Mouse (Mus musculus) neural tube, embryonic 11.5 days (tissue): ENCODE measurements around the gene Obscn. TPM values are rescaled to one million over a fixed set of nuclear protein-coding genes. Genes with fewer than 3 reads are reported as not detected.

ENCODE experiments used
- ATAC-seq: fragments of 200-750 bp; cut with Nextera tagmentation; 2 replicates; pipeline ENCODE4 v1.8.0; 2017; ENCODE audit warnings: moderate number of reproducible peaks, mild to moderate bottlenecking, moderate TSS enrichment, moderate library complexity; ENCODE audit not compliant: insufficient read depth, low FRiP score, low TSS enrichment
- DNase-seq: peaks from one replicate; pipeline ENCODE4 v3.0.0-alpha.2; 2015; ENCODE audit warnings: low spot score
- H3K27ac ChIP-seq: fragments of 300-500 bp; sonication (generic); 2 replicates; pipeline ENCODE4 v1.5.1; 2014; ENCODE audit warnings: low read depth, mild to moderate bottlenecking, low read length
- H3K27me3 ChIP-seq: fragments of 300-500 bp; sonication (generic); 2 replicates; pipeline ENCODE4 v1.6.1; 2014; ENCODE audit warnings: mild to moderate bottlenecking, low read length, mixed read lengths; ENCODE audit not compliant: control insufficient read depth, insufficient read depth
- H3K36me3 ChIP-seq: fragments of 300-500 bp; sonication (generic); 2 replicates; pipeline ENCODE4 v1.6.1; 2014; ENCODE audit warnings: mild to moderate bottlenecking, low read length, moderate library complexity, mixed read lengths; ENCODE audit not compliant: control insufficient read depth, insufficient read depth
- H3K4me1 ChIP-seq: fragments of 300-500 bp; sonication (generic); 2 replicates; pipeline ENCODE4 v1.6.1; 2014; ENCODE audit warnings: low read length, mixed read lengths; ENCODE audit not compliant: control insufficient read depth, insufficient read depth
- H3K4me2 ChIP-seq: fragments of 300-500 bp; sonication (generic); 2 replicates; pipeline ENCODE4 v1.6.1; 2014; ENCODE audit warnings: low read depth, mild to moderate bottlenecking, moderate library complexity
- H3K4me3 ChIP-seq: fragments of 300-500 bp; sonication (generic); 2 replicates; pipeline ENCODE4 v1.5.1; 2014; ENCODE audit warnings: low read depth, low read length
- H3K9ac ChIP-seq: fragments of 300-500 bp; sonication (generic); 2 replicates; pipeline ENCODE4 v1.6.1; 2014; ENCODE audit warnings: mild to moderate bottlenecking, low read length
- H3K9me3 ChIP-seq: fragments of 300-500 bp; sonication (generic); 2 replicates; pipeline ENCODE4 v1.6.1; 2016; ENCODE audit warnings: low read length; ENCODE audit not compliant: control insufficient read depth
- WGBS: fragments of 180-500 bp; shearing (Covaris S2); extraction: QIAGEN DNeasy Blood & Tissue Kit; methylation state at CpG from one replicate; pipeline ENCODE4 v1.1.7; 2014; 5-methylcytosine and 5-hydroxymethylcytosine counted together
- polyA plus RNA-seq: library from polyadenylated mRNA; unstranded; fragments of >200 nt; fragmentation: Nextera tagmentation; extraction: Ambion mirVana; gene quantifications from 2 replicates; pipeline ENCODE4 v1.2.1, GENCODE M21; 2014

Obscn gene
- polyA plus RNA-seq, 1 experiment from 2014 or later = 0.88 TPM

DNA sequence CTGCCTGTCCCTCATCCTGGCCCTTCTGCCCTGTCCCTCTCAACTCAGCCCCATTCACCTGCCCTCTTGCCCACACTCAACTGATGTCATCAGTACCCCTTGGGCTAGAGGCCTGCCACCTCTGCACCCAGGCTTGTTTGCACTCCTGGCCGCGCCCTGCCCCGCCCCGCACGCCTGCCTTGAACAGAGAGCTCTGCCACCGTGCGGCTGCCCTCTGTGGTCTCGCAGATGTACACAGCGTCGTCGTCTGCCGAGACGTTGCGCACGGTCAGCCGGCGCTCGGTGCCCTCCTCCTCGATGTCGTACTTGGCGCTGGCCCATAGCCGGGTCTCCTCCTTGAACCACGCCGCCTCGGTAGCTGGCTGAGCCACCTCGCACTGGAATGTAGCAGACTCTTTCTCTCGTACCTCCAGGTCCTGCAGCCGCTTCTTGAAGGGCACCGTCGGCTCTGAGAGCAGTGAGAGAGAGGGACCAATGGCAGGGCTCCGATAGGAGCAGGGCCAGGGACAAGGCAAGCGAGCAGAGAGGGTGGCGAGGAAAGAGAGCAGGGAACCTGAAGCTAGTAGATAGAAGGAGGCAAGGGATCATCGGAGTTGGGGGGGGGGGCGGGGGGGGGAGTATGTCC is 1.7 kb downstream of the Obscn start:
- peak overlapping the region; percentile 19; the same call in 1 of the 2 replicates for H3K4me3 ChIP-seq
- no peak for ATAC-seq
- WGBS = 5% methylated on average over 33 of the region's 35 CpGs
- H3K4me2 ChIP-seq = peak overlapping the region; percentile 20; the same call in 1 of the 2 replicates
- H3K4me1 ChIP-seq = no peaks in the 10 kb centered on the region
- DNase-seq = no peak
- no peaks in the 10 kb centered on the region for H3K9me3 ChIP-seq
- no peak overlapping the region for H3K9ac ChIP-seq
- no peak overlapping the region for H3K27ac ChIP-seq
- H3K27me3 ChIP-seq = peaks cover 49% of the 10 kb centered on the region
- no peaks in the 10 kb centered on the region for H3K36me3 ChIP-seq

DNA sequence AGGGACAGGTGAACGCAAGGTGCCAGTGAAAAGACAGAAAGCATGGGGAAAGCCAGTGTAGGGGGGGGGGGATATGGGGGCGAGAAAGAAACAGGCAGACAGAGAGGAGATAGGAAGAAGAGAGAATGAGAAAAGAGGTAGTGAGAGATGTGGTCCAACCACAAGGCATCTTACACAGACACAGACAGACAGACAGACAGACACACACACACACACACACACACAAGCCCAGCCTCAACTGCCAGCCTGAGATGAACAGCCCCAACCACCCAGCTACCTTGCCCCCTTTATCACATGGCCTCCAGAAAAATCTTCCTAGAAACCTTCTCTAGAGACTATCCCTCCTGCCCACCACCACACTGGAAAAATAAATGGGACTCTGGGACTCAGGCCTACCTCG is 4.1 kb downstream of the Obscn start:
- Histone ChIP-seq H3K9me3 (no peaks in the 10 kb centered on the region), H3K27ac (no peak overlapping the region), H3K4me1 (no peaks in the 10 kb centered on the region), H3K4me2 (no peak overlapping the region), H3K4me3 (no peak overlapping the region), H3K36me3 (no peaks in the 10 kb centered on the region), H3K9ac (no peak overlapping the region), H3K27me3 (peaks cover 43% of the 10 kb centered on the region)
- DNase-seq = no peak
- no peak for ATAC-seq
- 71% methylated on average over 2 of the region's 3 CpGs for WGBS

DNA sequence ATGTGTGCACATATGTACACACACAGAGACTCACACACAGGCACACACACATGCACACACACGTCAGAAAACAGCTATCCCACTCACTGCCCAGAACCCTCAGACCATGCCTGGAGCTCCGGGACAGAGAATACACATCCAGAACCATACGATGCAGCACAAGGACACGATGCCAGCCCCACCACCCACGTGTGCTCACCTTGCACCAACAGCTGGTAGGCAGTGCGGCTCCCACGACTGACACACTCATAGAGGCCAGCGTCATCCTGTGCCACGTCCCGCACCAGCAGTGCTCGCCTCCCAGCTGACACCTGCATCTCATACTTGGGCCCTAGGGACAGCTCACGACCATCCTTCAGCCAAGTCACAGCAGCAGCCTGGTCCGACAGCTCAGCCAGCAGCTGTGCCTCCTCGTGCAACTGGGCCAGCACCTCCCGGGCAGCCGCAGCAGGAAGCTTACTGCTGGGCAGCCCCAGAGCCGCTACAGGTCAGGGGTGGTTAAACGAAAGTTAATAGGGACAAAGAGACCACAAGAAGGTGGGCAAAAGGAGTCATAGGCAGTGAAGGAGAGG is 4.8 kb downstream of the Obscn start:
- no peaks in the 10 kb centered on the region for H3K4me1 ChIP-seq
- no peak overlapping the region for H3K4me3 ChIP-seq
- 70% methylated on average over 18 of the region's 18 CpGs for WGBS
- ATAC-seq = no peak
- no peak for DNase-seq
- peaks cover 36% of the 10 kb centered on the region for H3K27me3 ChIP-seq
- no peak overlapping the region for H3K4me2 ChIP-seq
- H3K9me3 ChIP-seq = no peaks in the 10 kb centered on the region
- H3K36me3 ChIP-seq = no peaks in the 10 kb centered on the region
- H3K27ac ChIP-seq = no peak overlapping the region
- no peak overlapping the region for H3K9ac ChIP-seq

DNA sequence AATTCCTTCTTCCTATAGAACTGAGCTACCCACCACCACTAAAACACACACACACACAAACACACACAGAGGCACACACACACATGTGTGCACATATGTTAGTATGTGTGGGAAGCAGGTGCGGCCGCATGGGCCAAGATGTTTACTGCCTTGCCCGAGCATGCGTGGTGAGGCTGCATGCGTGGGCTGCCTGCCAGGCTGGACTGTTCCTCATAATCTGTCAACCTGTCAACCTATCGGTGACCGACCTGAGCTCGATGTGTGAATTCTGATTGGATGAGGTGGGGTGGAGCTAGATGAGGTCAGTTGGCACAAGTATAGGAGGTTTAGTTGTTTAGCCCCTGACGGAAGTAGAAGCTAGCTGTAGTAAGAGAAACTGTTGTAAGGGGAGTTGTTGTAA is 5.4 kb downstream of the Obscn start:
- no peak overlapping the region for H3K27ac ChIP-seq
- no peak for ATAC-seq
- H3K9ac ChIP-seq = no peak overlapping the region
- no peaks in the 10 kb centered on the region for H3K9me3 ChIP-seq
- no peaks in the 10 kb centered on the region for H3K4me1 ChIP-seq
- no peak for DNase-seq
- 89% methylated on average over 9 of the region's 9 CpGs for WGBS
- no peak overlapping the region for H3K4me3 ChIP-seq
- peaks cover 30% of the 10 kb centered on the region for H3K27me3 ChIP-seq
- H3K36me3 ChIP-seq = no peaks in the 10 kb centered on the region
- no peak overlapping the region for H3K4me2 ChIP-seq

DNA sequence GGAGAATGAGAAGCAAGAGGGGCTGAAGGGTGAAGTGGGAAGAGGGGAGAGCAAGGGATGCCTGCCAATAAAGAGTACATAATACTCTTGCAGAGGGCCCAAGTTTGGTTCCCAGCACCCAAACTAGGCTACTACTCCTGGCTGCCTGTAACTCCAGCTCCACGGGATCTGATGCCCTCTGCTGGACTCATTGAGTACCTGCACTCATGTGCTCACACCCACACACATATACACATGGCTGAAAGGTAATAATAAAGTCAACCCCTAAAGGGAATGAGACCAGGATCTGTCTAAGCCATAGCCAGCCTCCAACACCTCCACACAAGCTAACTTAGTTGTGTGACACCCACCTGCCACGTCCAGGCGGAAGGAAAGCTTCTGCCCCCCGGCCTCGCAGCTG is 30.3 kb downstream of the Obscn start:
- H3K4me2 ChIP-seq = no peak overlapping the region
- no peaks in the 10 kb centered on the region for H3K36me3 ChIP-seq
- H3K9ac ChIP-seq = no peak overlapping the region
- ATAC-seq (no peak), DNase-seq (no peak)
- WGBS = 94% methylated on average over 5 of the region's 5 CpGs
- H3K4me3 ChIP-seq = no peak overlapping the region
- H3K4me1 ChIP-seq = no peaks in the 10 kb centered on the region
- H3K27ac ChIP-seq = no peak overlapping the region
- no peaks in the 10 kb centered on the region for H3K9me3 ChIP-seq
- H3K27me3 ChIP-seq = no peaks in the 10 kb centered on the region

DNA sequence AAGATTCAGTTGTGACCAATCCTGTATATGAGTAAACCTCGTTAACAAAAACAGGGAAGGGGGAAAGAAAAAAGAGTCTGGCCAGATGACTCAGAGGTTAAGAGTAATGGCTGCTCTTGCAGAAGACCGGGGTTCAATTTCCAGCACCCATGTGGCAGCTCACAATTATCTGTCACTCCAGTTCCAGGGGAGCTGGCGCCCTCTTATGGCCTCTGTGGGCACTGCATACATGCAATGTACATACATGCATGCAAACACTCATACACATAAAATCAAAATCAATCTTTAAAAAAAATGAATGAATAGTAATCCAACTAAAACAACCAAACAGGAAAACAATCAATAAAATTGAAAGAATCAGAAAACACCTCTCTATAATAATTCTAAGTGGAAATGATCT is 33.9 kb downstream of the Obscn start:
- no peaks in the 10 kb centered on the region for H3K27me3 ChIP-seq

DNA sequence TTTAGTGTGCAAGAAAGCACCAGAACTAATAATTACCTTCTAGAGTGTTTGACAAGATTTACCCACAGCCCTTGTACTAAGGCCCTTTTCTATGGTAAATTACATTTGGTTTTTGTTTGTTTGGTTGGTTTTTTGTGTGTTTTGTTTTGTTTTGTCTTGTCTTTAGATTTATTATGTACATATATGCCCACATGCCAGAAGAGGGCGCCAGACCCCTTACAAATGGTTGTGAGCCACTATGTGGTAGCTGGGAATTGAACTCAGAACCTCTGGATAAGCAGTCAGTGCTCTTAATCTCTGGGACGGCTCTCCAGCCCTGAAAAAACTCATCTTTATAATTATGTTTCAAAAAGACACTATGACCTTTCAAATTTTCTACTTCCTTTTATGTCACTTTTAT is 37.9 kb downstream of the Obscn start:
- peak; percentile 32 for DNase-seq
- H3K27ac ChIP-seq = no peak overlapping the region
- 21% methylated on average over 2 of the region's 2 CpGs for WGBS
- no peak for ATAC-seq
- no peaks in the 10 kb centered on the region for H3K9me3 ChIP-seq
- H3K27me3 ChIP-seq = no peaks in the 10 kb centered on the region
- no peak overlapping the region for H3K9ac ChIP-seq
- H3K4me3 ChIP-seq = no peak overlapping the region
- no peaks in the 10 kb centered on the region for H3K36me3 ChIP-seq
- no peaks in the 10 kb centered on the region for H3K4me1 ChIP-seq
- H3K4me2 ChIP-seq = no peak overlapping the region

More for the DNA sequence above, 33.9 kb downstream of the Obscn start:
- 69% methylated on average over 3 of the region's 3 CpGs for WGBS
- Histone ChIP-seq H3K4me1 (no peaks in the 10 kb centered on the region), H3K4me3 (no peak overlapping the region), H3K9me3 (no peaks in the 10 kb centered on the region), H3K4me2 (no peak overlapping the region), H3K36me3 (no peaks in the 10 kb centered on the region), H3K9ac (no peak overlapping the region), H3K27ac (no peak overlapping the region)
- no peak for DNase-seq
- no peak for ATAC-seq

DNA sequence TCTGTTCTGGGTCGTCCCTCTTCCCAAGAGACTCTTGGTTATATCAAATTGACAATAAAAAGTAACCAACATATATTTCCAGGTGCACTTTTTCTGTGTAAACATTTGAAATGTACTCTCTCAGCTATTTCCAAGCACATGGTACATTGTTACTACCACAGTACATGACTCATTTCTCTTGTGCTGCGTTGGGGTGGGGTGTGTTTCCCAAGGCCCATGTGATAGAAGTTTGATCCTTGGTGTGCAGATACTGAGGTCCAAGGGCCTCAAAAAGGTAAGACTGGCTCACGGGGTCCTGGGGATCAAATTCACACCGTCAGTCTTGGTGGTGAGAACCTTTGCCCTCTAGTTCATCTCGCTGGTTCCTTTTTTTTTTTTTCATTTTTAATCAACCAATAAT is 38.4 kb downstream of the Obscn start:
- Histone ChIP-seq H3K36me3 (no peaks in the 10 kb centered on the region), H3K4me2 (no peak overlapping the region), H3K9me3 (no peaks in the 10 kb centered on the region), H3K9ac (no peak overlapping the region), H3K27ac (no peak overlapping the region), H3K27me3 (no peaks in the 10 kb centered on the region), H3K4me3 (no peak overlapping the region), H3K4me1 (no peaks in the 10 kb centered on the region)
- no peak for ATAC-seq
- no peak for DNase-seq
- 82% methylated on average over 5 of the region's 5 CpGs for WGBS

DNA sequence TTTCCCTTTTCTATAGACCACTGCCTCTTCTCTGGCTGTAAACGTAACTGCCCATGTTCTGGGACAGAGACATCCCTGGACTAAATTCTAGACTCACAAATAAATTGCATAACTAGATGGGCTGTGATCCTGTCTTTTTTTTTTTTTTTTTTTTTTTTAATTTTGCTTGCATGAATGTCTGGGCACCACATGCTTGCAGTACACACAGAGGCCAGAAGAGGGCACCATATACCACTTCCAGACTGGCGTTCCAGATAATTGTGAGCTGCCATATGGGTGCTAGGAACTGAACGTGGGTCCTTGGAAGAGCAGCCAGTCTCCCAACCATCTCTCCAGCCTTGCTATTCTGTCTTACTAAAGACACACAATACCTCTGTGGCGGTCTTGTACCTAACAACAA is 42.0 kb downstream of the Obscn start:
- H3K4me1 ChIP-seq = no peaks in the 10 kb centered on the region
- ATAC-seq (no peak), DNase-seq (no peak)
- no peak overlapping the region for H3K9ac ChIP-seq
- no peak overlapping the region for H3K4me3 ChIP-seq
- WGBS = 69% methylated on average over 4 of the region's 4 CpGs
- H3K9me3 ChIP-seq = no peaks in the 10 kb centered on the region
- no peak overlapping the region for H3K4me2 ChIP-seq
- no peaks in the 10 kb centered on the region for H3K27me3 ChIP-seq
- H3K36me3 ChIP-seq = no peaks in the 10 kb centered on the region
- no peak overlapping the region for H3K27ac ChIP-seq
